Mouse (Mus musculus) testis, adult 2 months (tissue): ENCODE results near the gene Tuba1a.

ENCODE experiments used
- CTCF ChIP-seq: fragments of 200-500 bp; IDR thresholded peaks from 2 replicates; pipeline ENCODE4 v1.5.1; 2012; ENCODE audit warnings: low read depth, mild to moderate bottlenecking, inconsistent platforms, low read length, moderate library complexity; ENCODE audit not compliant: control insufficient read depth, insufficient read depth, insufficient replicate concordance
- POLR2A ChIP-seq: fragments of 200-500 bp; IDR thresholded peaks from 2 replicates; pipeline ENCODE4 v1.6.1; 2012; ENCODE audit warnings: low read depth, mild to moderate bottlenecking, inconsistent platforms, low read length, moderate library complexity; ENCODE audit not compliant: control insufficient read depth

- TF ChIP-seq POLR2A, result peak; percentile 42; the same call in 1 of the 2 replicates
- TF ChIP-seq CTCF, result no peak
These were observed 24.4 kb upstream of the Tuba1a start for GRCm38 (mm10) chr15:98977759-98978408.
